Mouse (Mus musculus): Measurements from ENCODE around the gene Upf3a.
A peak's percentile ranks its signal among the peaks of the same experiment; 100 is the strongest.
"Not testable (repeated sequence)": the region's sequence is repeated elsewhere in the genome, so short reads cannot be mapped to it uniquely, and the experiment has no call there.

The Upf3a gene

DNA sequence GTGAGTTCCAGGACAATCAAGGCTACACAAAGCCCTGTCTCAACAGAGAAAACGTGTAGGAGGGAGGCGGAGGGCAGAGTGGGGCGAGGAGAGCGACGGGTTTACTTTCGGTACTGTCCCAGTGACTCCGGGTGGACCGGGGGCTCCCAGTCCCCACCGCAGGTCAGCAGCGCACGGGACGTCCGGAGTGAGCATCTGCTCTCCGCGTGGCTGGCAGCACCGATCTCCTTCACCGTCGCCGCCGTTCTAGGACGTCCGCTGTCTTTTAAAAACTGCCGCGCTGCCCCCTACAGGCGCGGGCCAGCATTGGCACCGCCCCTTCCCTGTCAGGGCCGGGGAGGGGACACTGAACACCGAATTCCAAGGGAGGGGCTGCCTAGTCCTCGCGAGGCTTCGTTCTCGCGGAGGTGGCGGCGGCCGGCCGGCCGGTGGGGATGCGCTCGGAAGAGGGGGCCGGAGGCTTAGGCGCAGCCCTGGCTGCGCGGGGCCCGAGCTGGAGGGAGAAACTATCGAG, at the start of gene Upf3a:
Upf3a (plus strand) TSS at position 366 of the 514 bp plus-strand sequence.
- DNase-seq: peak; percentile 93

DNA sequence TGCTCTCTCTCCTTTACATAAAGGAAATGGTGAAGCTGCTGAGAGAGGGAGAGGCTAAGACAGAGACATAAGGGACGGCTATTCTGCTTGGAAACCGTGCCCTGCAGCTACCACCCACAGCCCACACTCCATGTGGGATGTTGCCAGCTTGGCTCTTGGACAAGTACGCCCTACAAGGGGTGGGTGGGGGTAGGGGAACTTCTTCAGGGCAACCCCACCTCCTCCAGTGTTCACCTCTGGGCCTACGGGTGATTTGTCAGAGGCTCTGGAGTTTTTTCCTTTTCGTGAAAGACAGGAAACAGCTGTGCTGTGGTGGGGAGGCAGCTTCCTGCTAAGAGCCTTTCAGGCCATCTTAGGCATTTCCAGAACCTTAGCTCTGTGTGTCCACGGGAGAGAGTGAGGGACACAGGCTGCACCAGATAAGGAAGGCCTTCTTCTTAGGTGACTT, 45.1 kb upstream of the Upf3a start:
- DNase-seq: peak; percentile 49

DNA sequence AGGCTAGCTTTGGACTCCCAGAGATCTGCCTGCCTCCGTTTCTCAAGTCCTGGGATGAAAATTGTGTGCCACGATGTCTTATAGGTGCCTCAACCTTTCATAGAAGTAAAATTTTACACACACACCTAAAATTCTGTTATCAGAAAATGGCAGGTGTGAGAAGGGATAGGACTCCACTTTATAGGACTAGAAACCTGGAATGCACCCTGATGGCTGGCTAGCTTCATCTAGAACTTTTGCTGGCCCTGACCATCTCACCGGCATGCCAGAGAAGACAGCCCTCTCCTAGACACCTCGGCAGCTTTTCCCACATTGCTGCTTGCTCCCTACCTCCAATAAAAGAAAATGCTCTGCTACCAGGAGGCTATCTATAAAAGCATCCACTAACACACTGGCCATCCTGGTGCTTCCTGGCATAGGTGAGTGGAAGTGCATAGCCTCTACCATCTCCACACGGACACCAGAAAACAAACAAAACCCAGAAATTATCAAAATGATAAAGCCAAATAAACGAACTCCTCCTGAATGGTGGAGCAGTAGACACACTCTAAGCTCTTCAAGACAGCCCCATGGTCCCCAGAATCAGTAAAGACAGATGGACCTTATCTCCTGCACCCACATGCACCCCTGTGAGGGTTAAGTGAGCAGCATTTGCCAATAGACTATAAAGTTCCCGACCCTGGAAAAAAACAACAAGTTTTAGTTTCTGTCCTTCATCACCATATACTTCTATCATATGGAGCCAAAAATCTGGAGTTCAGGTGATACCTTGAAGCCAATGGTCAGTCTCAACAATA, 44.4 kb upstream of the Upf3a start:
- no peak for DNase-seq

- DNase-seq: not testable (repeated sequence)
Measured at GRCm38 (mm10) chr8:13746212-13746611, 39.2 kb upstream of the Upf3a start.

- no peak for DNase-seq
Measured at GRCm38 (mm10) chr8:13747626-13748025, 37.8 kb upstream of the Upf3a start.

DNA sequence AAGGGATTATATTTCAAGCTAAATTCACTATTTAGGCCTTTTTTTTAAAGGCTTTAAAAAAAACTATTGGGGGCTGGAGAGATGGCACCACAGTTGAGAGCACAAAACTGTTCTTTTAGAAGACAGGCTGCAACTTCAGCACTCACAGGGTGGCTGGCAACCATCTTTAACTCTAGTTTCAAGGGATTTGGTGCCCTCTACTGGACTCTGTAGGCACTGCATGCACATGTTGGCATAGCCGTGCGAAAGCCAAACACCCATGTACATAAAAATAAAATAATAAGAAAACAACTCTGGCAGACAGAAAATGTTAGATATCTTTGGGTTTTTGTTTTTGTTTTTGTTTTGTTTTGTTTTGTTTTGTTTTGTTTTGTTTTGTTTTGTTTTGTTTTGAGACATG, 31.7 kb upstream of the Upf3a start:
- peak; percentile 83 for DNase-seq

DNA sequence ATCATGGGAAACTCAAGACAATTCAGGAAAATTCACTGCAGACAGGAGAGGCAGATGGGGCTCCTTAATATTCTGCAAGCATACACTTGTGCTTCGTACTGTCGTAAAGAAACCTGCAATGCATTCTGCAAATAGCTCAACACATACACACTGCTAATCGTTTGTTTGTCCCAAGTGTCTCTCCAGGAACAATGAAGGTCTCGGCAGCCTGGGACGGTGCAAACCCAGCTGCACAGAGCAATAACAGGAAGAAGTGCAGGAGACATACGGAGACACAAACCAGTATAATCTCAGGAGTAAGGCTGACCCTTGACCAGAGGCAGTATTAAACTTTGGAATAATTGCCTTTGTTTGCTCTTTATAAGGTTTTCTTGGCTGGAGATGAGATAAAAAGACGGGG, 28.9 kb upstream of the Upf3a start:
- no peak for DNase-seq

GRCm38 (mm10) chr8:13756982-13757804, 28.2 kb upstream of the Upf3a start, which contains the start of gene Cdc16:
TSS of gene Cdc16 (plus strand) at chr8:13757676.
- peak; percentile 91 for DNase-seq

- DNase-seq: peak; percentile 57
Measured at GRCm38 (mm10) chr8:13757805-13758727, 27.3 kb upstream of the Upf3a start.

DNA sequence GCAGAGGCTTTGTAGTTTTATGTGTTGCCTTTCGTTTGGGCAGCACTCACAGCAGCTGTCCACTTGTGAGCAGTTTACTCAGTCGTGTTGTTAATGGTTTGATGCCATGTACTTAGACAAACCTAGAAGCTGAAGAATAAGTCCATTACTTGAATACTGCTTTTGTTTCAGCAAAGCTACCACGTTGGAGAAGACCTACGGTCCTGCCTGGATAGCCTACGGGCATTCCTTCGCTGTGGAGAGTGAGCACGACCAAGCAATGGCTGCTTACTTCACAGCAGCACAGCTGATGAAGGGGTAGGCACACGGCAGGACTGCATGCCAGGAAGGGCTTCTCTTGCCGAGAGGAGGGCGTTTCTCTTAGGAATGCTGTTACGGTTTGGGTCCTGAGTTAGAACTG, 16.2 kb upstream of the Upf3a start:
- no peak for DNase-seq

GRCm38 (mm10) chr8:13780536-13780935, 4.9 kb upstream of the Upf3a start:
- DNase-seq: no peak

GRCm38 (mm10) chr8:13785764-13786299, 417 bp downstream of the Upf3a start:
- peak; percentile 95 for DNase-seq

GRCm38 (mm10) chr8:13789606-13790005, 4.2 kb downstream of the Upf3a start:
- no peak for DNase-seq

GRCm38 (mm10) chr8:13793097-13793745, 7.8 kb downstream of the Upf3a start:
- DNase-seq: no peak

GRCm38 (mm10) chr8:13793746-13794101, 8.3 kb downstream of the Upf3a start:
- DNase-seq: no peak

DNA sequence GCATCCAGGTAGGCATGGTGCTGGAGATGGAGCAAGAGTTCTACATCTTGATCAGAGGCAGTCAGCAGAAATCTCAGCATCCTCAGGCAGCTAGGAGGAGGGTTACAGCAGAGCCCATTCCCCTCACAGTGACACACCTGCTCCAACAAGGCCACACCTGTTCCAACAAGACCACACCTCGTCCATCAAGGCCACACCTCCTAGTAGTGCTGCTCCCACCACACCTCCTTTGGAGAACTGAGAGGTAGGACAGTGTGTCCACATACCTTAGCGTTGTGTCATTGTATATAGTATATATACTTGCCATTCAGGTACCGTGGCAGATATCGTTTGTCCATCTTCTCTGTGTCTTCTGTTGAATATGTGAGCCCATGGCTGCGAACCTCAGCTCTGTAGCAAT, 12.3 kb downstream of the Upf3a start:
- no peak for DNase-seq

- DNase-seq: no peak
Measured at GRCm38 (mm10) chr8:13799566-13799965, 14.2 kb downstream of the Upf3a start.

DNA sequence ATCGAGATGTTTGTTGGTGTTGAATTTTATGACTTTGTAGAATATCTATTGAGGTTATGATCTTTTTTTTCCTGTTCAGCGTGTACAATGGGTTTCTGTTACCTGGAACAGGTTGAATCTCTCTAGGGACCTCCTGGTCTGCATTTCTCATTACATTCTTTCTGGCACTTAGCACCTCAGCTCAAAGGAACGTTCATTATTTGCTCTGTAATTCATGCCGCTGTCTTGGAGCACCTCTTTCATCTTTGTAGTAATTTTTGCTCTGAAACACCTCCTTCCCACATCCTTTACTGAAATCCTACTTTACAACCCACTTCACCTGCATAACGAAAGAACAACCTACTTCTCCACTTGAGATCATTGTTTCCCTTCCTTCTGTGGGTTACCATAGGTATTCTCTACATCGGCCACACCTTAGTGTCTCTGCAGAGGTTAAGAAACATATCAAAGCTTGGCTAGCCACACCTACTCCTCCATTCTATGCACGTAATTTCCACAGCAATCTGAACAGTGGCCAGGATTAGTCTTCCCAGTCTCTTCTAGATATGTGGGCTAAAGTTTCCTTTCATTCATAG, 43.3 kb downstream of the Upf3a start:
- DNase-seq: no peak

DNA sequence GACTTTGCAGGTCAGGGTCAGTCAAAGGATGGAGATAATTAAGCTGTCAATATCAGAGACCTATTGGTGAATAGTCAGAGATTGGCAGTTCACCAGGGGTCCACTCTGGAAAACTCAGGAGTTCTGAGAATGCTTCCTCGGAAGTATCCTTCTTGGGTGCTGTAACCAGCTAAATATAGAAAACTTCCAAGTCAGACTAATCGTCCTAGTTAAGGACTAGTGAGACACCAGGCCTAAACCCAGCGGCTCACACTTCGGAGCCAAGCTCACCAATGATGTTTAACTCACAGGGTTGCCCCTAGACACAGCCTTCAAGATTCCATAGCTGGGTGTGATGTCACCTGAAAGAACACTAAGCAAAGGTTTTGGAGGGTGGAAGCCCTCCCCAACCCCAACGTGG, 52.9 kb downstream of the Upf3a start, which contains the start of gene AF366264:
AF366264 (minus strand) TSS at position 101 of the 400 bp plus-strand sequence.
- DNase-seq: not testable (repeated sequence)

DNA sequence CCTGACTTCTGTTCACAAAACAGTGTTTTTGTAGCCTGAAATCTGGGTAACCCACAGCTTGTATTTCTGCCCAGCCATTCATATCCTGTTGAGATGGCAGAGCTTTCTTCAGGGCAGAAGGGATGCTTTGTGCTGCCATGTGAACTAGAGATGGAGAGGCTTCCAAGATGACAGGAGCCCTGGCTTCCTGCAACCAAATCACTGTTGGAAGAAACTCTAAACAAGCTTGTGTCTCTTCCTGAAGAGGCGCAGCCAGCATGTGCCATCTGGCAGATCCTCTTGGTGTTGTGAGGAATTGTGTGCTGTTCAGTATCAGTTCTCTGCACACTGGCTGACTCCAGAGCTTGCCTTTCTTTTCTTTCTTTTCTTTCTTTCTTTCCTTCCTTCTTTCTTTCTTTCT, 57.9 kb downstream of the Upf3a start:
- DNase-seq: not testable (repeated sequence)

Measured in kidney, adult 9 months (tissue).